Comparison of ENCODE assay signal across 17 mouse cellular contexts in genomic region chr3:123205485-123205884, GRCm38 (mm10). TPM values are rescaled to one million over a fixed set of nuclear protein-coding genes. Genes with fewer than 3 reads are reported as not detected.
DNase-seq lines count a peak whose midpoint lies in the region; ATAC-seq and TF ChIP-seq lines count a peak whose summit lies in the region.
"Had no signal": no experiment of that assay in that cellular context is flagged by ENCODE, and none has a peak within 500 bp of the region (broad histone marks: within the 10 kb centered on the region; RNA-seq: fewer than 3 reads in every experiment).

No protein-coding gene starts in this region.

- no peak overlapping the region for H3K9ac ChIP-seq in heart, embryonic 14.5 days (ENCODE audit: low read length)
- H3K9ac ChIP-seq in lung, postnatal 0 days (replicated peaks; ENCODE audit: low read depth): no peak overlapping the region
- no peak overlapping the region for H3K9ac ChIP-seq in intestine, embryonic 15.5 days

- TF ChIP-seq CTCF in lung, postnatal 0 days (IDR thresholded peaks at IDR 0.05): no peak

- H3K4me3 ChIP-seq in heart, embryonic 14.5 days (ENCODE audit: control insufficient read depth in 1 of 2, insufficient read depth in 1 of 2, low read depth in 1 of 2, low read length in 2 of 2): no peak overlapping the region
- no peak overlapping the region for H3K4me3 ChIP-seq in lung, postnatal 0 days (ENCODE audit: low read depth, low read length)
- H3K4me3 ChIP-seq in intestine, embryonic 15.5 days (replicated peaks): no peak overlapping the region
- H3K4me3 ChIP-seq: forebrain, embryonic 10.5 days had no signal

- H3K4me2 ChIP-seq in heart, embryonic 14.5 days (ENCODE audit: low read length): peak overlapping the region; percentile 25; the same call in 1 of the 2 replicates
- no peak overlapping the region; the same call in 1 of the 2 replicates for H3K4me2 ChIP-seq in lung, postnatal 0 days (replicated peaks; ENCODE audit: low read depth, low read length)
- no peak overlapping the region for H3K4me2 ChIP-seq in intestine, embryonic 15.5 days (replicated peaks)

- peaks cover 4 to 10% of the 10 kb centered on the region in 2 experiments for H3K4me1 ChIP-seq in heart, embryonic 14.5 days (ENCODE audit: control insufficient read depth in 2 of 2, insufficient read depth in 2 of 2, low read length in 2 of 2)
- H3K4me1 ChIP-seq in lung, postnatal 0 days (ENCODE audit: insufficient read depth, low read depth, low read length): peaks cover 5% of the 10 kb centered on the region; the same call in 1 of the 2 replicates
- no peaks in the 10 kb centered on the region; the same call in 1 of the 2 replicates for H3K4me1 ChIP-seq in intestine, embryonic 15.5 days (replicated peaks)

- WGBS in heart, embryonic 14.5 days: 71% methylated on average over 7 of the region's 7 CpGs
- 73% methylated on average over 7 of the region's 7 CpGs for WGBS in lung, postnatal 0 days
- WGBS in intestine, embryonic 15.5 days: 50% methylated on average over 7 of the region's 7 CpGs

- no peak for DNase-seq in heart, adult 8-10 months (ENCODE audit: low spot score)
- no peak for DNase-seq in lung, postnatal 0 days (ENCODE audit: low spot score)
- DNase-seq in lung, postnatal 25 days (ENCODE audit: low spot score): no peak
- no peak for DNase-seq in right cerebral cortex, postnatal 14 days
- no peak for DNase-seq in thymus, postnatal 4 days
- DNase-seq: cerebellum, postnatal 10 days; gastrocnemius, postnatal 14 days; kidney, postnatal 14 days; left cerebral cortex, postnatal 4 days; lung, adult 18-20 months; right cerebral cortex, adult 18-20 months; spleen, adult 18-20 months; thymus, postnatal 25 days had no signal

- H3K9me3 ChIP-seq in heart, embryonic 14.5 days (ENCODE audit: control insufficient read depth, low read length): no peaks in the 10 kb centered on the region
- H3K9me3 ChIP-seq in lung, postnatal 0 days (ENCODE audit: low read length): no peaks in the 10 kb centered on the region
- no peaks in the 10 kb centered on the region for H3K9me3 ChIP-seq in intestine, embryonic 15.5 days
- H3K9me3 ChIP-seq: forebrain, embryonic 10.5 days had no signal

- TF ChIP-seq EP300 in lung, postnatal 0 days (IDR thresholded peaks at IDR 0.05): no peak

- no peaks in the 10 kb centered on the region for H3K36me3 ChIP-seq in heart, embryonic 14.5 days (ENCODE audit: control insufficient read depth, insufficient read depth, low read length)
- no peaks in the 10 kb centered on the region for H3K36me3 ChIP-seq in lung, postnatal 0 days (ENCODE audit: insufficient read depth, low read length)
- no peaks in the 10 kb centered on the region for H3K36me3 ChIP-seq in intestine, embryonic 15.5 days
- H3K36me3 ChIP-seq: forebrain, embryonic 10.5 days had no signal

- peak overlapping the region in 1 of 2 experiments; percentile 75; a peak in 2 of 4 replicates for H3K27ac ChIP-seq in heart, embryonic 14.5 days (replicated peaks in 1 of 2; ENCODE audit: control insufficient read depth in 1 of 2, insufficient read depth in 1 of 2, low read depth in 2 of 2, low read length in 2 of 2)
- H3K27ac ChIP-seq in lung, postnatal 0 days (ENCODE audit: low read length): 0 out of 2 replicates have a peak overlapping the region, but pooled peaks have one; percentile 26
- H3K27ac ChIP-seq in intestine, embryonic 15.5 days: peak overlapping the region; percentile 79
- H3K27ac ChIP-seq: forebrain, embryonic 10.5 days had no signal

- no peak for ATAC-seq in heart, embryonic 14.5 days (ENCODE audit: insufficient number of reproducible peaks, insufficient read depth, low FRiP score, low read depth)
- ATAC-seq in lung, postnatal 0 days: no peak
- ATAC-seq in intestine, embryonic 15.5 days: no peak
- ATAC-seq: CD4-positive, CD25-positive, alpha-beta regulatory T cell, adult 4 months had no signal

- no peaks in the 10 kb centered on the region for H3K27me3 ChIP-seq in heart, embryonic 14.5 days (ENCODE audit: control insufficient read depth, insufficient read depth, low read length)
- no peaks in the 10 kb centered on the region for H3K27me3 ChIP-seq in lung, postnatal 0 days (replicated peaks; ENCODE audit: insufficient read depth, low read length)
- H3K27me3 ChIP-seq in intestine, embryonic 15.5 days (replicated peaks): no peaks in the 10 kb centered on the region

RNA-seq across cellular contexts. Expression of gene Synpo2, which starts 30.5 kb away (rescaled TPM):
- 14.4 and 15.0 TPM in 2 replicates for polyA plus RNA-seq in heart, embryonic 14.5 days (2014; fragmentation: Nextera tagmentation; extraction: Ambion mirVana)
- total RNA-seq in heart, adult 8-10 months (2022): 100 to 1,000 TPM in 2 of 4 experiments, 10 to 100 TPM in 2; 91.9 to 102 (median 100) TPM
- polyA plus RNA-seq in lung, postnatal 0 days (2015; fragmentation: Nextera tagmentation; extraction: Ambion mirVana): 2.2 and 2.4 TPM in 2 replicates
- 31.2 and 36.8 TPM in 2 replicates for polyA plus RNA-seq in intestine, embryonic 15.5 days (2015; fragmentation: Nextera tagmentation; extraction: Ambion mirVana)
